Mouse (Mus musculus): Measurements from ENCODE around the gene Gm39115. TPM values are rescaled to one million over a fixed set of nuclear protein-coding genes. Genes with fewer than 3 reads are reported as not detected.

The Gm39115 gene
- polyA plus RNA-seq (2015; fragmentation: Nextera tagmentation; extraction: Ambion mirVana): not detected in 2 replicates

DNA sequence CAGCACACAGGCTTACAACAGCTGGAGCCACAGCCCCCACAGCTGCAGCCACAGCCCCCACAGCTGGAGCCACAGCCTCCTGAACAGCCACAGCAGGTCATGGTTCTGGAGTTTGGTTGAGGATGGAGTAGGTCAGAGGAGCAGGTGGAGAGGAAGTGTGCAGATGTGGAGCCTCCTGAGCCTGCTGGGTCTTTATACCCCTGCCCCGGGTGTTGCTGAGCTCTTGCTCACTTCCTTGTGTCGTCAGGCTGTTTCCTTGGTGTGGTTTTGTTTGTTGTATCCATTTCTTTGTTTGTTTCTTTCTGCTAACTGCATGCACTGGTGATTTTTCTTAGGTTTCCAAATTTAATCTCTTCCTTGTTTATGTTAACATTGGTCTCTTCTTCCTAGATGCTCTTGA lies at the start of gene Gm39115:
Gene Gm39115, minus strand, starts transcription at position 101 of the 400 bp plus-strand sequence.

DNA sequence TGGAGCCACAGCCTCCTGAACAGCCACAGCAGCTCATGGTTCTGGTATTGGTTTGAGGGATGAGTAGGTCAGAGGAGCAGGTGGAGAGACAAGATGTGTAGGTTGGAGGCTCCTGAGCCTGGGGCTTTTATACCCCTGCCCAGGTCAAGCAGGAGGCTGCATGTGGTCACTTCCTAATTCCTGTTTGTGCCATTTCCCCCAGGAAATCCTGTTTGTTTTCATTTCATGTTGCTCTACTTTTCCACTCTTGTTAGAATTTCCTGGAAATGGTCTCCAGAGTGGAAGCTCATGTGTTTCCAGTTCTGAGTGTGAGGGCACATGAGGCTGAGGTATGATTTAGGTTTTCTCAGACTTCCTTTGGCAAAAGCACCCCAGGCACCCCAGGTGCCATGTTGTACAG lies 40.1 kb upstream of the Gm39115 start, which contains the start of gene Krtap5-2:
Gene Krtap5-2, minus strand, starts transcription at position 101 of the 400 bp plus-strand sequence.

DNA sequence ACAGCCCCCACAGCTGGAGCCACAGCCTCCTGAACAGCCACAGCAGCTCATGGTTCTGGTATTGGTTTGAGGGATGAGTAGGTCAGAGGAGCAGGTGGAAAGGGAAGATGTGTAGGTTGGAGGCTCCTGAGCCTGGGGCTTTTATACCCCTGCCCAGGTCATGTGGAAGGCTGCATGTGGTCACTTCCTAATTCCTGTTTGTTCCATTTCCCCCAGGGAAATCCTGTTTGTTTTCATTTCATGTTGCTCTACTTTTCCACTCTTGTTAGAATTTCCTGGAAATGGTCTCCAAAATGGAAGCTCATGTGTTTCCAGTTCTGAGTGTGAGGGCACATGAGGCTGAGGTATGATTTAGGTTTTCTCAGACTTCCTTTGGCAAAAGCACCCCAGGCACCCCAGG lies 29.8 kb upstream of the Gm39115 start, which contains the start of gene Gm4553:
Gene Gm4553, minus strand, starts transcription at position 101 of the 400 bp plus-strand sequence.

DNA sequence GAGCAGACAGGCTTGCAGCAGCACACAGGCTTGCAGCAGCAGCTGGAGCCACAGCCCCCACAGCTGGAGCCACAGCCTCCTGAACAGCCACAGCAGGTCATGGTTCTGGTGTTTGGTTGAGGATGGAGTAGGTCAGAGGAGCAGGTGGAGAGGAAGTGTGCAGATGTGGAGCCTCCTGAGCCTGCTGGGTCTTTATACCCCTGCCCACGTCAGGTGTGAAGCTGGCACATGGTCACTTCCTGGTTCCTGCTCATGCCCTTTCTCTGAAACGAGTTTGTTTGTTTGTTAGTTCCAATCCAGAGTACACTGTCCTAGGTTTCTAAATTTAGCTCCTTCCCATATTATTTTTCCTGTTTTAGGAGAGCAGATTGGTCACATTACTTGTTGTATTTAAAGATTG lies 21.2 kb upstream of the Gm39115 start, which contains the start of gene Gm29735:
Gene Gm29735, minus strand, starts transcription at position 101 of the 400 bp plus-strand sequence.

DNA sequence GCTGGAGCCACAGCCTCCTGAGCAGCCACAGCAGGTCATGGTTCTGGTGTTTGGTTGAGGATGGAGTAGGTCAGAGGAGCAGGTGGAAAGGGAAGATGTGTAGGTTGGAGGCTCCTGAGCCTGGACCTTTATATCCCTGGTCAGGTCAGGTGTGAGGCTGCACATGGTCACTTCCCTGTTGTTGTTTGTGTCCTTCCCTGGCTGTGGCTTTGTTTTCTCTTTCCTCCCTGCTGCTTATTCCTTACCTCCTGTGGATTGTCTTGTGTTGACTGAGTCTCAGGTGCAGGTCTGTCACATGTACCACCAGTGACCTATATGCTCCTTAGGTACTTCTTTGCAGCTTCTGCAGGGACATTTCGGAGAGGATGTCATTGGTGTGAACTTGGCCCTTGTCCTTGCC lies 8.7 kb upstream of the Gm39115 start, which contains the start of gene Gm45337:
Gene Gm45337, minus strand, starts transcription at position 101 of the 400 bp plus-strand sequence.

DNA sequence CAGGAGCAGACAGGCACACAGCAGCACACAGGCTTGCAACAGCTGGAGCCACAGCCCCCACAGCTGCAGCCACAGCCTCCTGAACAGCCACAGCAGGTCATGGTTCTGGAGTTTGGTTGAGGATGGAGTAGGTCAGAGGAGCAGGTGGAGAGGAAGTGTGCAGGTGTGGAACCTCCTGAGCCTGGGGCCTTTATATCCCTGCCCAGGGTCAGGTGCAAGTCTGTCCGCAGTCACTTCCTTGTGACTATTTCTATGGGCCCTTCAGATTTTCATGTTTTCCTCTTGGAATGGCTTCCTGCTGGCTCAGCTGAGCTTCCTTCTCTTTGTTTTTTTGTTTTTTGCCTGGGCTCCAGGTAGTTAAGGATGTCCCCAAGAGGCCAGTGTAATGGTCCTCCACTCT lies 15.2 kb downstream of the Gm39115 start, which contains the start of gene Gm45618:
Gene Gm45618, minus strand, starts transcription at position 101 of the 400 bp plus-strand sequence.

DNA sequence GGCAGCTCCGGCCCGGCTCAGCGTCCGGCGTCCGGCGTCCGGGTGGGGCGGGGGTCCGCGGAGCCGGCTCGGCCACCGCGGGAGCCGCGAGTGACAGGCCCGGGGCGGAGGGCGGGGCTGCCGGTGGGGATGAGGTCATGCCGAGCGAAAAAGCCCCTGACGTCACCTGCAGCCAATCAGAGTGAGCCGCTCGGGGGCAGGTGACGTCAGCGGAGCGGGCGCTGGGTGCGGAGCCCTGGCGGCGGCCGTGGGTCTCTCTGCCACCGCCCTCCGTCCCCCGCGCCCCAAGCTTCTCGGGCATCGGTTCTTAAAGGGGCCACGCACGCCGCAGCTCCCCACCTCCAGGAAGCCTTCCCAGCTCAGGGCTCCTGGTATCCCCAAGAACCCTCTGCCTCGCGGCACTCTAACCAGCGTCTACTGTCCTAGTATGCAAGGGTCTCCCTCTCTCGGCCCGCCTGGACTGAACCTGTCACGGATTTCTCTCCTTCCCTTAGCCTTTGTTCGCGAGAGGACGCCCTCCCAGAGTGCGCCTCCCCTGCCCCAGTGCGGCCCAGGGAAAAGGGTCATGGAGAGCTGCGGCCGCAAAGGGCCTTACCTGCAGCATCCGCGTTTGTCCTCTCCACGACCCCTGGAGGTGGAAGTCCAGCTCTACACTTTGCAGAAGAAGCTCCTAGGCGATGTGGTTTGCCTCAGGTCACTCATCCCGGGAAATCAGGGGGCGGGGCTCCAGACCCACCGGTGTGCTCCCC lies 40.5 kb downstream of the Gm39115 start, which contains the start of gene Dusp8:
Gene Dusp8, minus strand, starts transcription at position 661 of the 749 bp plus-strand sequence.

Other genes starting within 250 kb of the Gm39115 start
- gene Tollip, start 217.5 kb downstream of the Gm39115 start, polyA plus RNA-seq (2015; fragmentation: Nextera tagmentation; extraction: Ambion mirVana): 32.2 and 36.2 TPM in 2 replicates
- gene Brsk2, start 186.3 kb downstream of the Gm39115 start, polyA plus RNA-seq (2015; fragmentation: Nextera tagmentation; extraction: Ambion mirVana): 0.17 and 0.30 TPM in 2 replicates
- gene Mob2, start 75.0 kb downstream of the Gm39115 start, polyA plus RNA-seq (2015; fragmentation: Nextera tagmentation; extraction: Ambion mirVana): 57.5 and 64.2 TPM in 2 replicates
- gene Dusp8, start 40.2 kb downstream of the Gm39115 start, polyA plus RNA-seq (2015; fragmentation: Nextera tagmentation; extraction: Ambion mirVana): 3.4 and 6.9 TPM in 2 replicates
- not detected in 2 replicates for gene Gm45618, start 15.3 kb downstream of the Gm39115 start, polyA plus RNA-seq (2015; fragmentation: Nextera tagmentation; extraction: Ambion mirVana)
- gene Gm45337, start 8.6 kb upstream of the Gm39115 start, polyA plus RNA-seq (2015; fragmentation: Nextera tagmentation; extraction: Ambion mirVana): not detected in 2 replicates
- not detected in 2 replicates for gene Gm29735, start 21.1 kb upstream of the Gm39115 start, polyA plus RNA-seq (2015; fragmentation: Nextera tagmentation; extraction: Ambion mirVana)
- gene Gm4553, start 29.7 kb upstream of the Gm39115 start, polyA plus RNA-seq (2015; fragmentation: Nextera tagmentation; extraction: Ambion mirVana): not detected in 2 replicates
- not detected in 2 replicates for gene Krtap5-2, start 40.0 kb upstream of the Gm39115 start, polyA plus RNA-seq (2015; fragmentation: Nextera tagmentation; extraction: Ambion mirVana)
- gene Gm10153, start 54.4 kb upstream of the Gm39115 start, polyA plus RNA-seq (2015; fragmentation: Nextera tagmentation; extraction: Ambion mirVana): not detected in 2 replicates
- not detected in 2 replicates for gene Krtap5-3, start 65.3 kb upstream of the Gm39115 start, polyA plus RNA-seq (2015; fragmentation: Nextera tagmentation; extraction: Ambion mirVana)
- not detected in 2 replicates for gene Gm7579, start 75.8 kb upstream of the Gm39115 start, polyA plus RNA-seq (2015; fragmentation: Nextera tagmentation; extraction: Ambion mirVana)
- gene Krtap5-5, start 93.9 kb upstream of the Gm39115 start, polyA plus RNA-seq (2015; fragmentation: Nextera tagmentation; extraction: Ambion mirVana): not detected in 2 replicates
- not detected in 2 replicates for gene Gm40460, start 105.0 kb upstream of the Gm39115 start, polyA plus RNA-seq (2015; fragmentation: Nextera tagmentation; extraction: Ambion mirVana)
- gene Gm2431, start 122.3 kb upstream of the Gm39115 start, polyA plus RNA-seq (2015; fragmentation: Nextera tagmentation; extraction: Ambion mirVana): not detected in 2 replicates
- not detected in 2 replicates for gene Gm4559, start 138.3 kb upstream of the Gm39115 start, polyA plus RNA-seq (2015; fragmentation: Nextera tagmentation; extraction: Ambion mirVana)
- not detected in 2 replicates for gene Krtap5-1, start 161.1 kb upstream of the Gm39115 start, polyA plus RNA-seq (2015; fragmentation: Nextera tagmentation; extraction: Ambion mirVana)
- not detected in 2 replicates for gene Krtap5-4, start 167.5 kb upstream of the Gm39115 start, polyA plus RNA-seq (2015; fragmentation: Nextera tagmentation; extraction: Ambion mirVana)
- 41.4 and 42.9 TPM in 2 replicates for gene Ifitm10, start 237.7 kb upstream of the Gm39115 start, polyA plus RNA-seq (2015; fragmentation: Nextera tagmentation; extraction: Ambion mirVana)
- gene Gm49369, start 246.6 kb upstream of the Gm39115 start, polyA plus RNA-seq (2015; fragmentation: Nextera tagmentation; extraction: Ambion mirVana): not detected in 2 replicates

Measured in urinary bladder, postnatal 0 days (tissue).